Mouse (Mus musculus) ES-Bruce4 (cell line): ENCODE measurements around the gene Pim3.

Experiments
- EP300 ChIP-seq: IDR thresholded peaks from 2 replicates; pipeline ENCODE4 v1.6.1; 2011; ENCODE audit warnings: low read depth, low read length; ENCODE audit not compliant: insufficient read depth
- POLR2A ChIP-seq: IDR thresholded peaks from one replicate; pipeline ENCODE4 v1.8.1; 2011; ENCODE audit warnings: low read length; ENCODE audit not compliant: insufficient read depth

DNA sequence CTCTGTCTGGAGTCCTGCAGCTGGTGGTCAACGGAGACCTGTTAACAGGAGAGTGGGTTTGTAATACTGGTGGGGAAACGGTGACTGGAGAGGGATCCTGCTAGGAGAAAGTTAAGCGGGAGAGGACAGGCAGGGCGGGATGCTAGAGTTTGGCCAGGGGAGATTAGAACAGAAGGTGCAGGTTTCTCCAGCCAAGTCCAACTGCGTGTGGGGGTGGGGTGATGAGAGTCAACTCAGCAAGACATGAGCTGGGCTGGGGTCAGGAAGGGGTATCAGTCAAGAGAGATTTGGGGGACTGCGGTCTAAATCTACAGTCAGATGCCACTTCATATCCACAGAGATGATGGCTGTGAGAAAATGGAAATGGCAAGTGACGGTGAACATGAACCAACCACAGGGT lies 17.0 kb upstream of the Pim3 start:
- TF ChIP-seq POLR2A = no peak
- no peak for TF ChIP-seq EP300
